Mouse (Mus musculus) G1E-ER4 (cell line): ENCODE measurements around the gene Trpm6. TPM values are rescaled to one million over a fixed set of nuclear protein-coding genes. Genes with fewer than 3 reads are reported as not detected.

Source experiments
- GATA1 ChIP-seq: IDR thresholded peaks from one replicate; pipeline ENCODE4 v1.8.0; 2012; ENCODE audit warnings: low read length, inconsistent platforms
- polyA plus RNA-seq: library from polyadenylated mRNA; stranded (reverse); fragments of >175 nt; gene quantifications from 2 replicates; pipeline ENCODE4 v1.2.3, GENCODE M21; 2012

Trpm6 gene
- polyA plus RNA-seq, 1 experiment: not detected

DNA sequence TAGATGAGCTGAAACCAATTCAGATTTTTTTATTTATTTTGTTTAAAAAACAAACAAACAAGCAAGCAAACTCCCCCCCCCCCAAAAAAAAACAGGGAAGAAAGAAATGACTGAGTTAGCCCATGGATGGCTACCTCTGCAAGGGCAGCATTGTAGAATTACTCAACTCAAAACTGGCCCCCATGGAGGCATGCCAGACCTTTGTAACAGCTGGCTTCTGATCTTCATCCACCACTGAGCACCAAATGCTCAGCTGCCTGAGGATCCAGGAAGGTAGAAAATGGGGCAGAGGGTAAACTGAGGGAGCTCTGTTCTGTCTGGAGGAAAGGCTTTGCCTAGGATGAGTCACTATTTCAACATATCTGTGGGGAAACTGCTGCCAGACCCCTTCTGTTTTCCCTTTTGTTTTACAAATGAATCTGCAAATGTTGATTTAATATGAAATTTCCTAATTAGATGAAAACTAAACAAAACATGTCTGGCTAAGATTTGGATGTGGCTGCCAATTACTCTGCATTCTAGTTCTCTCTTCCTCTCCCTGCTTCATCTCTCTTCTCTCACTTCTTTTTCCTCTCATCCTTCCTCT is 162.1 kb downstream of the Trpm6 start:
- TF ChIP-seq GATA1: no peak

DNA sequence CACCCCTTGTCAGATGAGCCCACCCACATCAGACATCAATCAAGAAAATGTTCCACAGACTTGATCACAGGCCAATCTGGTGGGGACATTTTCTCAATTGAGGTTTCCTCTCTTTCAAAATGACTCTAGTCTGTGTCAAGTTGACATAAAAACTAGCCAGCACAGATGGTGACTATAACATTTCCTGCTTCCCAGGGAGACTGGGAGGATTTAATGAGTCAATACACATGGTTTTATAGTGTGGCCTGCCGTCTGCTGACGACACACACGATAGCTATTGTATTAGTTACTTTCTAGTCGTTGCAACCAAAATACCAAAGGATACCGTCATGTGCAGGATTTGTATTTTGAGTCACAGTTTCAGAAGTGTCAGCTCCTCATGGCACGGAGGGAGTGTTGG is 191.6 kb downstream of the Trpm6 start:
- TF ChIP-seq GATA1: no peak

Other genes with a start within 250 kb of the Trpm6 start
- 205 and 235 TPM in 2 replicates for gene Ostf1, start 118.2 kb upstream of the Trpm6 start, polyA plus RNA-seq
- gene Nmrk1, start 118.0 kb upstream of the Trpm6 start, polyA plus RNA-seq: 1.3 and 1.7 TPM in 2 replicates
- 21.3 and 26.6 TPM in 2 replicates for gene Carnmt1, start 79.2 kb upstream of the Trpm6 start, polyA plus RNA-seq
- 16.2 and 23.2 TPM in 2 replicates for gene D030056L22Rik, start 36.8 kb upstream of the Trpm6 start, polyA plus RNA-seq